Mouse (Mus musculus): ENCODE data around the gene Mast4. TPM values are rescaled to one million over a fixed set of nuclear protein-coding genes. Genes with fewer than 3 reads are reported as not detected.

Mast4 gene
- total RNA-seq, 4 experiments from 2014 or later, result 19.8 to 27.6 (median 25.3) TPM

DNA sequence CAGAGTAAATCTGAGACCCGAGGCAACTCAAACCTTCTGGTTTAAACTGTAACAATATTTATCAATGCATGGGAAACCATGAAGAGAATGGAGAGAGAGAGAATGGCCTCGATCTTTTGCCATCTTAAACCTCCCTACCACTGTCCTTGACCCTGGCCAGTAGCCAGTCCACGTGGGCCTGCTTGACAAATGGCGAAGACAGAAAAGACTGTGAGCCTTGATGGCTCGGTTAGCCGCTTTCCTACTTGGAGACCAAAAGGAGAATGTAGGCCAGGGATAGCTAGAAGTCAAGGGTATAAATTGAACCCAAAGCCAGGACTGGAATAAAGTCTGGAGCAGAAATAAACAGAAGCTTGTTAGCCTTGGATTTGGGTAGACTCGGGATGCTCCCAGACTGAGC lies 640.1 kb downstream of the Mast4 start:
- no peak for DNase-seq (ENCODE audit: low spot score)

- no peak for DNase-seq (ENCODE audit: low spot score)
Observed at GRCm38 (mm10) chr13:102693341-102693801, 640.9 kb downstream of the Mast4 start, which contains the start of gene Cd180. Cd180 (plus strand) TSS chr13:102693558.

- no peak for DNase-seq (ENCODE audit: low spot score)
Observed at GRCm38 (mm10) chr13:102691408-102692150, 642.7 kb downstream of the Mast4 start.

DNA sequence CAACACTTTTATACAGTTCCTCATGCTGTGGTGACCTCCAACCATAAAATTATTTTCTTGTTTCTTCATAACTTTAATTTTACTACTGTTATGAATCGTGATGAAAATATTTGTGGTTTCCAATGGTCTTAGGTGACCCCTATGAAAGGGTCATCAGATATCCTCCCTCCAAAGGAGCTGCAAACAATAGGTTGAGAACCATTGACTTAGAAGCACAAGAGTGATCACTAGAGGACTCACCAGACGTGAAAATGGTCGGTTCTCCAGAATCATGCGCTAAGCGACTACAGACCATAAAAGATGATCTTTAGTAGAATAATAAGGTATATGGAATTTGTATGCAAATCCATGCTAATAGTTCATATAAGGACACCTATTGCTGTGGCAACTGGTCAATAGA lies 644.1 kb downstream of the Mast4 start:
- DNase-seq (ENCODE audit: low spot score), result no peak

- no peak for DNase-seq (ENCODE audit: low spot score)
Observed at GRCm38 (mm10) chr13:102689201-102690090, 644.9 kb downstream of the Mast4 start.

- DNase-seq (ENCODE audit: low spot score), result no peak
Observed at GRCm38 (mm10) chr13:102688121-102688520, 646.2 kb downstream of the Mast4 start.

DNA sequence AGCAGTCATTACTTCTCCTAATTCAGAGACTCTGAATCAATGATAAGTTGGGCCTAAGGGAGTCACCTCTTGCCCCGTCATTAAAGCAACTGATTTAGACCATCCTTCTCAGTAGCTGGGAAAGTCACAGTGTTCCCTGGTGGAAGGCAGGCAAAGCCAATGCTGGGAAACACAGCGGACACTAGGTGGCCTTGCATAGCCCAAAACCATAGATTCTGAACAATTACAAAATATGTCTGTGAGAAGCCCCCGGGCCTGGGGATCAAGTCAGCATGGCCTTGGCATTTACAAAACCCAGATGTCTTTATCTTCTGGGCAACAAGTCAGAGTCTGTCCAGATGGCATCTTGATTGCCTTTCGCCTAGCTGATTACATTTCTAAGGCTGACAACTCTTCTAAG lies 649.4 kb downstream of the Mast4 start:
- no peak for DNase-seq (ENCODE audit: low spot score)

Measured in heart, adult 8-10 months (tissue).